Mouse (Mus musculus): ENCODE results near the gene Gpsm1.
A peak's percentile ranks its signal among the peaks of the same experiment; 100 is the strongest.

Gene Gpsm1

GRCm38 (mm10) chr2:26342044-26342443, 26.7 kb downstream of the Gpsm1 start:
- DNase-seq: peak; percentile 71 to 81

- peak in 1 of 2 experiments; percentile 35 for DNase-seq
These were observed 27.5 kb downstream of the Gpsm1 start for GRCm38 (mm10) chr2:26342609-26343490.

GRCm38 (mm10) chr2:26348241-26348640, 32.9 kb downstream of the Gpsm1 start:
- peak in 1 of 2 experiments; percentile 65 for DNase-seq

- peak; percentile 93 to 95 for DNase-seq
These were observed 36.3 kb downstream of the Gpsm1 start, which contains the start of gene Dnlz for GRCm38 (mm10) chr2:26351358-26352290. Gene Dnlz, minus strand, starts transcription at chr2:26352110.

GRCm38 (mm10) chr2:26352291-26352910, 37.1 kb downstream of the Gpsm1 start:
- DNase-seq: peak in 1 of 2 experiments; percentile 28

GRCm38 (mm10) chr2:26353066-26353980, 38.0 kb downstream of the Gpsm1 start:
- DNase-seq: no peak

- DNase-seq: no peak
These were observed 39.1 kb downstream of the Gpsm1 start for GRCm38 (mm10) chr2:26354401-26354800.

- DNase-seq: no peak
These were observed 40.9 kb downstream of the Gpsm1 start for GRCm38 (mm10) chr2:26356231-26356630.

GRCm38 (mm10) chr2:26356678-26357077, 41.4 kb downstream of the Gpsm1 start:
- no peak for DNase-seq

- DNase-seq: no peak
These were observed 42.2 kb downstream of the Gpsm1 start for GRCm38 (mm10) chr2:26357484-26357883.

GRCm38 (mm10) chr2:26358667-26359320, 43.5 kb downstream of the Gpsm1 start:
- no peak for DNase-seq

- DNase-seq: peak; percentile 30 to 36
These were observed 44.7 kb downstream of the Gpsm1 start for GRCm38 (mm10) chr2:26359983-26360382.

GRCm38 (mm10) chr2:26360772-26361171, 45.5 kb downstream of the Gpsm1 start, which contains the start of gene Card9:
Gene Card9, minus strand, starts transcription at chr2:26360918.
- DNase-seq: peak; percentile 49 to 56

- no peak for DNase-seq
These were observed 47.7 kb downstream of the Gpsm1 start for GRCm38 (mm10) chr2:26362991-26363390.

GRCm38 (mm10) chr2:26363481-26363880, 48.2 kb downstream of the Gpsm1 start:
- DNase-seq: no peak

GRCm38 (mm10) chr2:26364738-26365465, 49.6 kb downstream of the Gpsm1 start:
- peak; percentile 42 to 48 for DNase-seq

GRCm38 (mm10) chr2:26367911-26368310, 52.6 kb downstream of the Gpsm1 start:
- no peak for DNase-seq

GRCm38 (mm10) chr2:26368572-26368971, 53.3 kb downstream of the Gpsm1 start:
- no peak for DNase-seq

- no peak for DNase-seq
These were observed 57.1 kb downstream of the Gpsm1 start for GRCm38 (mm10) chr2:26372396-26372795.

- DNase-seq: peak; percentile 83 to 89
These were observed 64.9 kb downstream of the Gpsm1 start, which contains the start of gene Snapc4 for GRCm38 (mm10) chr2:26380131-26380771. Gene Snapc4, minus strand, starts transcription at chr2:26380653.
